Mouse (Mus musculus): ENCODE measurements around the gene Bcar3. TPM values are rescaled to one million over a fixed set of nuclear protein-coding genes. Genes with fewer than 3 reads are reported as not detected.

Bcar3 gene
- total and polyA plus RNA-seq, 3 experiments, result not detected

GRCm38 (mm10) chr3:122483066-122483782 is 189.3 kb downstream of the Bcar3 start:
- H3K4me1 ChIP-seq (ENCODE audit: control insufficient read depth in 1 of 2, insufficient read depth in 2 of 2, low read length in 2 of 2), result no peaks in the 10 kb centered on the region
- no peak for TF ChIP-seq KAT2A (conservative IDR thresholded peaks at IDR 0.05; ENCODE audit: low read depth, low read length)
- TF ChIP-seq GABPA (IDR thresholded peaks at IDR 0.05; ENCODE audit: low read depth, low read length), result no peak
- TF ChIP-seq MAFK (IDR thresholded peaks at IDR 0.05; ENCODE audit: borderline replicate concordance, low read depth, low read length), result no peak
- TF ChIP-seq RAD21 (IDR thresholded peaks at IDR 0.05; ENCODE audit: low read depth, low read length), result no peak
- no peak for TF ChIP-seq ETS1 (IDR thresholded peaks at IDR 0.05; ENCODE audit: low read depth, low read length)
- TF ChIP-seq TCF12 (IDR thresholded peaks at IDR 0.05; ENCODE audit: low read depth, low read length), result no peak
- TF ChIP-seq MYB (IDR thresholded peaks at IDR 0.05; ENCODE audit: low read depth, low read length), result no peak
- no peak for TF ChIP-seq EP300 (IDR thresholded peaks at IDR 0.05; ENCODE audit: low read depth in 1 of 2, low read length in 2 of 2)
- TF ChIP-seq SMC3 (IDR thresholded peaks at IDR 0.05; ENCODE audit: low read depth, low read length), result no peak
- no peak for TF ChIP-seq HCFC1 (IDR thresholded peaks at IDR 0.05; ENCODE audit: low read depth, low read length)
- no peaks in the 10 kb centered on the region for H3K79me2 ChIP-seq (ENCODE audit: control insufficient read depth, insufficient read depth, low read length, poor library complexity)
- H3K27me3 ChIP-seq (ENCODE audit: control insufficient read depth in 1 of 2, insufficient read depth in 2 of 2, low read length in 2 of 2), result no peaks in the 10 kb centered on the region
- no peaks in the 10 kb centered on the region for H3K9me3 ChIP-seq (replicated peaks; ENCODE audit: insufficient read depth, low read length)
- H3K27ac ChIP-seq (ENCODE audit: control insufficient read depth, low read depth, low read length), result no peak overlapping the region
- no peaks in the 10 kb centered on the region for H3K36me3 ChIP-seq (ENCODE audit: control insufficient read depth in 1 of 2, insufficient read depth in 2 of 2, low read length in 2 of 2)
- no peak overlapping the region for H3K9ac ChIP-seq (ENCODE audit: control insufficient read depth, low read depth, low read length, poor library complexity, severe bottlenecking)
- DNase-seq (ENCODE audit: low read depth, low spot score), result no peak
- no peak overlapping the region for H3K4me3 ChIP-seq (ENCODE audit: control insufficient read depth in 1 of 2, insufficient read depth in 1 of 2, low read depth in 2 of 2, low read length in 2 of 2)

GRCm38 (mm10) chr3:122483783-122484130 is 189.8 kb downstream of the Bcar3 start:
- no peak overlapping the region for H3K4me3 ChIP-seq (ENCODE audit: control insufficient read depth in 1 of 2, insufficient read depth in 1 of 2, low read depth in 2 of 2, low read length in 2 of 2)
- H3K27ac ChIP-seq (ENCODE audit: control insufficient read depth, low read depth, low read length), result no peak overlapping the region
- H3K9me3 ChIP-seq (replicated peaks; ENCODE audit: insufficient read depth, low read length), result no peaks in the 10 kb centered on the region
- no peaks in the 10 kb centered on the region for H3K79me2 ChIP-seq (ENCODE audit: control insufficient read depth, insufficient read depth, low read length, poor library complexity)
- TF ChIP-seq POLR2A (IDR thresholded peaks at IDR 0.05; ENCODE audit: control insufficient read depth in 1 of 2, insufficient read depth in 1 of 2, low read depth in 1 of 2, low read length in 2 of 2, poor library complexity in 1 of 2), result no peak
- no peak for TF ChIP-seq SIN3A (IDR thresholded peaks at IDR 0.05; ENCODE audit: low read length)
- TF ChIP-seq MYC (IDR thresholded peaks at IDR 0.05; ENCODE audit: low read depth, low read length), result no peak
- no peak for TF ChIP-seq USF2 (IDR thresholded peaks at IDR 0.05; ENCODE audit: borderline replicate concordance in 1 of 2, insufficient read depth in 1 of 2, low read depth in 1 of 2, low read length in 2 of 2)
- no peak for TF ChIP-seq CHD2 (IDR thresholded peaks at IDR 0.05; ENCODE audit: low read length)
- no peak for TF ChIP-seq TCF12 (IDR thresholded peaks at IDR 0.05; ENCODE audit: low read depth, low read length)
- TF ChIP-seq MAFK (IDR thresholded peaks at IDR 0.05; ENCODE audit: borderline replicate concordance, low read depth, low read length), result no peak
- no peak for TF ChIP-seq POLR2AphosphoS2 (IDR thresholded peaks at IDR 0.05; ENCODE audit: low read length)
- TF ChIP-seq CTCF (IDR thresholded peaks at IDR 0.05 in 2 of 3, conservative IDR thresholded peaks at IDR 0.05 in 1 of 3; ENCODE audit: control insufficient read depth in 1 of 3, insufficient read depth in 1 of 3, low read depth in 2 of 3, low read length in 3 of 3, poor library complexity in 1 of 3, severe bottlenecking in 1 of 3), result no peak
- TF ChIP-seq ZNF384 (IDR thresholded peaks at IDR 0.05; ENCODE audit: low read depth, low read length), result no peak
- no peak for TF ChIP-seq MEF2A (IDR thresholded peaks at IDR 0.05; ENCODE audit: extremely low read depth, insufficient replicate concordance, low read depth, low read length, poor library complexity, severe bottlenecking)
- TF ChIP-seq ELF1 (IDR thresholded peaks at IDR 0.05; ENCODE audit: low read depth, low read length), result no peak
- no peak for TF ChIP-seq MAZ (IDR thresholded peaks at IDR 0.05; ENCODE audit: low read depth, low read length)
- no peak for TF ChIP-seq E2F4 (IDR thresholded peaks at IDR 0.05; ENCODE audit: borderline replicate concordance, low read depth, low read length)
- TF ChIP-seq UBTF (IDR thresholded peaks at IDR 0.05; ENCODE audit: borderline replicate concordance, insufficient read depth, low read depth, low read length), result no peak
- TF ChIP-seq EP300 (IDR thresholded peaks at IDR 0.05; ENCODE audit: low read depth in 1 of 2, low read length in 2 of 2), result no peak
- no peak for TF ChIP-seq RAD21 (IDR thresholded peaks at IDR 0.05; ENCODE audit: low read depth, low read length)
- no peak for TF ChIP-seq MAX (IDR thresholded peaks at IDR 0.05; ENCODE audit: low read length)
- TF ChIP-seq USF1 (IDR thresholded peaks at IDR 0.05; ENCODE audit: low read depth, low read length), result no peak
- no peak for TF ChIP-seq NRF1 (IDR thresholded peaks at IDR 0.05; ENCODE audit: insufficient read depth, low read depth, low read length, poor library complexity, severe bottlenecking)
- no peaks in the 10 kb centered on the region for H3K36me3 ChIP-seq (ENCODE audit: control insufficient read depth in 1 of 2, insufficient read depth in 2 of 2, low read length in 2 of 2)
- no peak for DNase-seq (ENCODE audit: low read depth, low spot score)
- no peaks in the 10 kb centered on the region for H3K27me3 ChIP-seq (ENCODE audit: control insufficient read depth in 1 of 2, insufficient read depth in 2 of 2, low read length in 2 of 2)
- no peaks in the 10 kb centered on the region for H3K4me1 ChIP-seq (ENCODE audit: control insufficient read depth in 1 of 2, insufficient read depth in 2 of 2, low read length in 2 of 2)
- no peak overlapping the region for H3K9ac ChIP-seq (ENCODE audit: control insufficient read depth, low read depth, low read length, poor library complexity, severe bottlenecking)

Data from MEL (cell line).